Mouse (Mus musculus) telencephalon, adult 2 months (tissue): ENCODE measurements around the gene Tradd.
"Not testable (repeated sequence)": the region's sequence is repeated elsewhere in the genome, so short reads cannot be mapped to it uniquely, and the experiment has no call there.

ENCODE experiments used
- DNase-seq: peaks from one replicate; pipeline ENCODE4 v3.0.0-alpha.2; 2011; ENCODE audit warnings: low read depth, low spot score

The Tradd gene

GRCm38 (mm10) chr8:105295256-105295655 lies 30.8 kb upstream of the Tradd start:
- no peak for DNase-seq

GRCm38 (mm10) chr8:105294776-105295175 lies 30.4 kb upstream of the Tradd start:
- DNase-seq = no peak

- no peak for DNase-seq
Measured at GRCm38 (mm10) chr8:105293405-105293804, 29.0 kb upstream of the Tradd start.

GRCm38 (mm10) chr8:105292471-105292870 lies 28.1 kb upstream of the Tradd start:
- no peak for DNase-seq

- DNase-seq = not testable (repeated sequence)
Measured at GRCm38 (mm10) chr8:105291802-105292201, 27.4 kb upstream of the Tradd start.

GRCm38 (mm10) chr8:105291364-105291763 lies 27.0 kb upstream of the Tradd start:
- not testable (repeated sequence) for DNase-seq

GRCm38 (mm10) chr8:105290554-105291314 lies 26.3 kb upstream of the Tradd start:
- DNase-seq = no peak

- DNase-seq = no peak
Measured at GRCm38 (mm10) chr8:105289805-105290460, 25.5 kb upstream of the Tradd start, which contains the start of gene 4931428F04Rik. Gene 4931428F04Rik (minus strand): TSS chr8:105289864.

GRCm38 (mm10) chr8:105288958-105289732 lies 24.7 kb upstream of the Tradd start:
- peak; percentile 97 for DNase-seq

GRCm38 (mm10) chr8:105288231-105288630 lies 23.8 kb upstream of the Tradd start:
- no peak for DNase-seq

- DNase-seq = no peak
Measured at GRCm38 (mm10) chr8:105286907-105287306, 22.5 kb upstream of the Tradd start.

- DNase-seq = no peak
Measured at GRCm38 (mm10) chr8:105285514-105285913, 21.1 kb upstream of the Tradd start.

- DNase-seq = no peak
Measured at GRCm38 (mm10) chr8:105283074-105283473, 18.7 kb upstream of the Tradd start.

GRCm38 (mm10) chr8:105282239-105282638 lies 17.8 kb upstream of the Tradd start:
- no peak for DNase-seq

- DNase-seq = no peak
Measured at GRCm38 (mm10) chr8:105281821-105282220, 17.4 kb upstream of the Tradd start.

- no peak for DNase-seq
Measured at GRCm38 (mm10) chr8:105280567-105280966, 16.2 kb upstream of the Tradd start.

GRCm38 (mm10) chr8:105278911-105279334 lies 14.5 kb upstream of the Tradd start:
- DNase-seq = no peak

- DNase-seq = no peak
Measured at GRCm38 (mm10) chr8:105276292-105277120, 12.1 kb upstream of the Tradd start.

GRCm38 (mm10) chr8:105275840-105276239 lies 11.4 kb upstream of the Tradd start, which contains the start of gene Nol3:
Gene Nol3 (plus strand): TSS chr8:105276140.
- no peak for DNase-seq

- DNase-seq = no peak
Measured at GRCm38 (mm10) chr8:105275387-105275786, 11.0 kb upstream of the Tradd start.

GRCm38 (mm10) chr8:105270916-105271186 lies 6.4 kb upstream of the Tradd start:
- DNase-seq = no peak
